Mouse (Mus musculus) embryonic fibroblast, embryonic 13.5 days (primary cell): ENCODE data around the gene Rtkn2.

ENCODE experiments used
- CTCF ChIP-seq: IDR thresholded peaks from 2 replicates; pipeline ENCODE4 v1.5.1; 2011; ENCODE audit warnings: mild to moderate bottlenecking, control low read depth, low read length, moderate library complexity, borderline replicate concordance; ENCODE audit not compliant: insufficient read depth
- POLR2A ChIP-seq: IDR thresholded peaks from 2 replicates; pipeline ENCODE4 v1.6.1; 2011; ENCODE audit warnings: low read depth, mild to moderate bottlenecking, control low read depth, low read length, moderate library complexity

DNA sequence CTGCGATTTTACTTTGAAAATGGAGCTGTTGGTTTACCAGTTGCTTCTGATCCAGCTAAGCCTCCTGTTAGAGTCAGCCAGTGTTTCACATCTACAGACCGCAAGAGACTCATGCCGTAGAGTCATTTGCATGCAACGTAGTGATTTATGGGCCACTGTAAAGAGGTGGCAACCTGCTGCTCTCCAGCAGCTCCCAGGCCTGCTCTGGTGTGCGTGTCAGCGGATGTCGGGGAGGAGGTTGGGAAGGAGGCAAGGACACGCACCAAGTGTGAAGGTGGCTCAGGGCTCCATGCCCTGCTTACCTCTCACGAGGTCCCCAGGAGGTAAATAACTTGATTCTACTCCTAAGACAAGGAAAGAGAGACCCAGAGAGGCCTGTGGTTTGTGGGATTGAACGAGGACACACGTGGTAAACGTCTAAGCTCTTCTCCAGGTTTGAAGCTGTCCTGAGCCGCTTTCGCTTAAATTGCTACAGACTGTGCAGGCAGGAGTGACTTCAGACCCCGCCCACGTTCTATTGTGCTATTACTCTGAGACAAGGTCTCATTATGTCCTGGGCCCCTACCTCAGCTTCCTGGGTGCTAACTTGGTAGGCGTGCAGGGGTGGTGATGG, 57.1 kb downstream of the Rtkn2 start:
- TF ChIP-seq CTCF (no peak), POLR2A (no peak)
